11 mouse cellular contexts compared by ENCODE assay signal in genomic region chr8:126804115-126804514, GRCm38 (mm10).
DNase-seq lines count a peak whose midpoint lies in the region; ATAC-seq and TF ChIP-seq lines count a peak whose summit lies in the region.
"Had no signal": no experiment of that assay in that cellular context is flagged by ENCODE, and none has a peak within 500 bp of the region (broad histone marks: within the 10 kb centered on the region; RNA-seq: fewer than 3 reads in every experiment).

No protein-coding gene starts in this region.

- H3K9ac ChIP-seq in heart, adult 2 months (ENCODE audit: low read depth, low read length): no peak overlapping the region
- no peak overlapping the region for H3K9ac ChIP-seq in midbrain, embryonic 16.5 days (ENCODE audit: low read depth, low read length)
- H3K9ac ChIP-seq in kidney, postnatal 0 days (ENCODE audit: low read depth, low read length): no peak overlapping the region
- no peak overlapping the region for H3K9ac ChIP-seq in midbrain, embryonic 11.5 days (ENCODE audit: low read length)
- H3K9ac ChIP-seq: limb, embryonic 13.5 days; neural tube, embryonic 12.5 days had no signal

- no peak overlapping the region for H3K4me3 ChIP-seq in heart, adult 2 months
- no peak overlapping the region for H3K4me3 ChIP-seq in midbrain, embryonic 10.5 days
- no peak overlapping the region for H3K4me3 ChIP-seq in midbrain, embryonic 16.5 days (ENCODE audit: low read depth, low read length)
- H3K4me3 ChIP-seq in kidney, postnatal 0 days (replicated peaks; ENCODE audit: low read depth, low read length): no peak overlapping the region
- no peak overlapping the region for H3K4me3 ChIP-seq in hindbrain, embryonic 10.5 days
- H3K4me3 ChIP-seq in midbrain, embryonic 11.5 days (ENCODE audit: low read depth, low read length): no peak overlapping the region
- H3K4me3 ChIP-seq: limb, embryonic 13.5 days; neural tube, embryonic 12.5 days had no signal

- peak overlapping the region; percentile 95 for H3K27ac ChIP-seq in heart, adult 2 months
- peak overlapping the region; percentile 38; the same call in 1 of the 2 replicates for H3K27ac ChIP-seq in midbrain, embryonic 10.5 days (replicated peaks)
- H3K27ac ChIP-seq in midbrain, embryonic 16.5 days (ENCODE audit: low read length): no peak overlapping the region
- 0 out of 2 replicates have a peak overlapping the region, but pooled peaks have one; percentile 31 for H3K27ac ChIP-seq in kidney, postnatal 0 days
- H3K27ac ChIP-seq in hindbrain, embryonic 10.5 days: no peak overlapping the region
- no peak overlapping the region for H3K27ac ChIP-seq in midbrain, embryonic 11.5 days (ENCODE audit: low read depth, low read length)
- H3K27ac ChIP-seq: limb, embryonic 13.5 days; neural tube, embryonic 12.5 days had no signal

- intact Hi-C loops in heart, adult 2 months (cut with DNase I): loop anchor here (2.0 kb wide), 3 partner anchors 43 to 307 kb away; no protein-coding TSS in a partner anchor
- intact Hi-C loops in heart, postnatal 10 days (cut with DNase I): loop anchor here (2.0 kb wide), 1 partner anchor 67 kb away; no protein-coding TSS in a partner anchor

- no peak overlapping the region for H3K4me2 ChIP-seq in midbrain, embryonic 16.5 days (ENCODE audit: low read length)
- H3K4me2 ChIP-seq in kidney, postnatal 0 days (ENCODE audit: low read length): no peak overlapping the region
- no peak overlapping the region for H3K4me2 ChIP-seq in midbrain, embryonic 11.5 days
- H3K4me2 ChIP-seq: limb, embryonic 13.5 days; neural tube, embryonic 12.5 days had no signal

- no peaks in the 10 kb centered on the region for H3K9me3 ChIP-seq in midbrain, embryonic 10.5 days (replicated peaks)
- no peaks in the 10 kb centered on the region for H3K9me3 ChIP-seq in midbrain, embryonic 16.5 days (replicated peaks; ENCODE audit: control insufficient read depth, low read length, poor library complexity, severe bottlenecking)
- no peaks in the 10 kb centered on the region for H3K9me3 ChIP-seq in kidney, postnatal 0 days (replicated peaks; ENCODE audit: low read length)
- H3K9me3 ChIP-seq in hindbrain, embryonic 10.5 days: no peaks in the 10 kb centered on the region
- no peaks in the 10 kb centered on the region for H3K9me3 ChIP-seq in midbrain, embryonic 11.5 days (ENCODE audit: control insufficient read depth, low read length)
- H3K9me3 ChIP-seq: limb, embryonic 13.5 days; neural tube, embryonic 12.5 days had no signal

- WGBS in heart, adult 2 months: 54% methylated on average over 7 of the region's 7 CpGs
- WGBS in midbrain, embryonic 10.5 days: 92% methylated on average over 7 of the region's 7 CpGs
- WGBS in midbrain, embryonic 16.5 days: 90% methylated on average over 7 of the region's 7 CpGs
- WGBS in kidney, postnatal 0 days: 69% methylated on average over 7 of the region's 7 CpGs
- 85% methylated on average over 7 of the region's 7 CpGs for WGBS in hindbrain, embryonic 10.5 days
- 86% methylated on average over 7 of the region's 7 CpGs for WGBS in midbrain, embryonic 11.5 days

- H3K79me2 ChIP-seq in heart, adult 2 months (replicated peaks; ENCODE audit: control insufficient read depth, insufficient read depth, low read length): no peaks in the 10 kb centered on the region

- TF ChIP-seq EP300 in heart, adult 2 months (IDR thresholded peaks at IDR 0.05; ENCODE audit: insufficient read depth, low read depth, low read length): no peak

- H3K36me3 ChIP-seq in heart, adult 2 months (ENCODE audit: control insufficient read depth, insufficient read depth, low read length): peaks cover 3% of the 10 kb centered on the region; the same call in 1 of the 2 replicates
- H3K36me3 ChIP-seq in midbrain, embryonic 10.5 days: no peaks in the 10 kb centered on the region
- H3K36me3 ChIP-seq in midbrain, embryonic 16.5 days (ENCODE audit: control insufficient read depth, insufficient read depth, low read length): no peaks in the 10 kb centered on the region
- no peaks in the 10 kb centered on the region for H3K36me3 ChIP-seq in kidney, postnatal 0 days (ENCODE audit: insufficient read depth, low read length)
- no peaks in the 10 kb centered on the region for H3K36me3 ChIP-seq in splenic B cell, adult 2 months (ENCODE audit: control insufficient read depth, insufficient read depth, low read length, poor library complexity, severe bottlenecking)
- H3K36me3 ChIP-seq in hindbrain, embryonic 10.5 days: no peaks in the 10 kb centered on the region
- H3K36me3 ChIP-seq in midbrain, embryonic 11.5 days (ENCODE audit: control insufficient read depth, insufficient read depth, low read length): no peaks in the 10 kb centered on the region
- H3K36me3 ChIP-seq: limb, embryonic 13.5 days; neural tube, embryonic 12.5 days had no signal

- no peak for TF ChIP-seq CTCF in heart, adult 2 months (IDR thresholded peaks at IDR 0.05)
- TF ChIP-seq CTCF in kidney, postnatal 0 days (IDR thresholded peaks at IDR 0.05; ENCODE audit: low read depth): no peak

- no peak for TF ChIP-seq POLR2A in heart, adult 2 months (IDR thresholded peaks at IDR 0.05; ENCODE audit: insufficient read depth, low read depth, low read length)

- no peaks in the 10 kb centered on the region for H3K27me3 ChIP-seq in heart, adult 2 months (ENCODE audit: control insufficient read depth, insufficient read depth, low read length)
- H3K27me3 ChIP-seq in midbrain, embryonic 10.5 days (ENCODE audit: low read depth, poor library complexity, severe bottlenecking): no peaks in the 10 kb centered on the region
- H3K27me3 ChIP-seq in midbrain, embryonic 16.5 days (ENCODE audit: control insufficient read depth, insufficient read depth, low read depth, low read length): no peaks in the 10 kb centered on the region
- H3K27me3 ChIP-seq in kidney, postnatal 0 days (ENCODE audit: insufficient read depth, low read length): no peaks in the 10 kb centered on the region
- H3K27me3 ChIP-seq in splenic B cell, adult 2 months (ENCODE audit: control insufficient read depth, insufficient read depth, low read length, poor library complexity, severe bottlenecking): no peaks in the 10 kb centered on the region
- no peaks in the 10 kb centered on the region for H3K27me3 ChIP-seq in hindbrain, embryonic 10.5 days (ENCODE audit: insufficient read depth, poor library complexity, severe bottlenecking)
- H3K27me3 ChIP-seq in midbrain, embryonic 11.5 days (ENCODE audit: control insufficient read depth, insufficient read depth, low read length): no peaks in the 10 kb centered on the region
- H3K27me3 ChIP-seq: limb, embryonic 13.5 days; neural tube, embryonic 12.5 days had no signal

- ATAC-seq in midbrain, embryonic 16.5 days: no peak
- no peak for ATAC-seq in kidney, postnatal 0 days (replicated peaks; ENCODE audit: low FRiP score, low read depth)
- no peak for ATAC-seq in midbrain, embryonic 11.5 days (ENCODE audit: low FRiP score)

- no peak for DNase-seq in heart, adult 2 months
- DNase-seq in heart, postnatal 10 days: no peak
- no peak for DNase-seq in midbrain, embryonic 10.5 days (ENCODE audit: low spot score)
- DNase-seq in kidney, postnatal 0 days (ENCODE audit: low spot score): no peak
- DNase-seq in splenic B cell, adult 2 months (ENCODE audit: low read depth, low spot score): peak; percentile 70
- no peak for DNase-seq in hindbrain, embryonic 10.5 days (ENCODE audit: low spot score)
- DNase-seq in midbrain, embryonic 11.5 days (ENCODE audit: low spot score, missing footprints): no peak
- DNase-seq: adrenal gland, postnatal 14 days had no signal

- H3K4me1 ChIP-seq in heart, adult 2 months (ENCODE audit: control insufficient read depth, insufficient read depth, low read length): peaks cover 30% of the 10 kb centered on the region
- peaks cover 12% of the 10 kb centered on the region for H3K4me1 ChIP-seq in midbrain, embryonic 10.5 days
- H3K4me1 ChIP-seq in midbrain, embryonic 16.5 days (ENCODE audit: control insufficient read depth, insufficient read depth, low read length): no peaks in the 10 kb centered on the region
- peaks cover 14% of the 10 kb centered on the region; the same call in 1 of the 2 replicates for H3K4me1 ChIP-seq in kidney, postnatal 0 days (replicated peaks; ENCODE audit: insufficient read depth, low read length)
- H3K4me1 ChIP-seq in hindbrain, embryonic 10.5 days (replicated peaks): peaks cover 18% of the 10 kb centered on the region
- H3K4me1 ChIP-seq in midbrain, embryonic 11.5 days (ENCODE audit: control insufficient read depth, insufficient read depth, low read length): peaks cover 3% of the 10 kb centered on the region; the same call in 1 of the 2 replicates

Comparison
In these comparisons a context has a peak if more than half of its experiments do, and no peak if none do; other contexts are left out.
1. H3K27ac ChIP-seq: peak in heart, adult 2 months (single experiment), midbrain, embryonic 10.5 days (single experiment) and kidney, postnatal 0 days (single experiment); none in midbrain, embryonic 16.5 days (single experiment), hindbrain, embryonic 10.5 days (single experiment) and midbrain, embryonic 11.5 days (single experiment).